Mouse (Mus musculus) liver, adult 2 months (tissue): ENCODE measurements around the gene Il6st. TPM values are rescaled to one million over a fixed set of nuclear protein-coding genes. Genes with fewer than 3 reads are reported as not detected.

Experiments used
- DNase-seq: peaks from one replicate; pipeline ENCODE4 v3.0.0-alpha.2; 2011; ENCODE audit warnings: low read depth, low spot score; ENCODE audit errors: extremely low read depth
- H3K27ac ChIP-seq: fragments of 200-500 bp; replicated peaks from 2 replicates; pipeline ENCODE4 v1.5.1; 2012; ENCODE audit warnings: low read depth, mild to moderate bottlenecking, control low read depth, inconsistent platforms, low read length; ENCODE audit not compliant: insufficient read depth
- H3K27me3 ChIP-seq: fragments of 200-500 bp; 2 replicates; pipeline ENCODE4 v1.6.1; 2012; ENCODE audit warnings: mild to moderate bottlenecking, moderate library complexity, low read length, inconsistent platforms; ENCODE audit not compliant: control insufficient read depth, insufficient read depth
- H3K36me3 ChIP-seq: fragments of 200-500 bp; 2 replicates; pipeline ENCODE4 v1.6.1; 2012; ENCODE audit warnings: low read length, inconsistent platforms; ENCODE audit not compliant: control insufficient read depth, insufficient read depth
- H3K4me1 ChIP-seq: fragments of 200-500 bp; 2 replicates; pipeline ENCODE4 v1.6.1; 2011; ENCODE audit warnings: low read length; ENCODE audit not compliant: control insufficient read depth, insufficient read depth
- H3K4me3 ChIP-seq: fragments of 200-500 bp; 2 replicates; pipeline ENCODE4 v1.5.1; 2011; ENCODE audit warnings: low read depth, mild to moderate bottlenecking, control low read depth, low read length, moderate library complexity; ENCODE audit not compliant: insufficient read depth
- H3K79me2 ChIP-seq: fragments of 200-500 bp; 2 replicates; pipeline ENCODE4 v1.6.1; 2012; ENCODE audit warnings: inconsistent platforms, mild to moderate bottlenecking, low read length, moderate library complexity; ENCODE audit not compliant: control insufficient read depth, insufficient read depth
- H3K9ac ChIP-seq: fragments of 200-500 bp; 2 replicates; pipeline ENCODE4 v1.6.1; 2012; ENCODE audit warnings: low read depth, mild to moderate bottlenecking, control low read depth, inconsistent platforms, low read length
- CTCF ChIP-seq: fragments of 200-500 bp; IDR thresholded peaks from 2 replicates; pipeline ENCODE4 v1.5.1; 2011; ENCODE audit warnings: low read depth, low read length, control low read depth
- POLR2A ChIP-seq: fragments of 200-500 bp; IDR thresholded peaks from 2 replicates; pipeline ENCODE4 v1.6.1; 2011; ENCODE audit warnings: low read length, control low read depth; ENCODE audit not compliant: insufficient read depth; ENCODE audit errors: extremely low read depth
- WGBS: fragments of 180-500 bp; shearing (Covaris S2); methylation state at CpG from one replicate; pipeline ENCODE4 v1.1.7; 2018; 5-methylcytosine and 5-hydroxymethylcytosine counted together
- polyA plus RNA-seq: library from polyadenylated mRNA; depleted of rRNA; stranded (reverse); fragments of >200 nt; gene quantifications from 2 replicates; pipeline ENCODE4 v1.2.3, GENCODE M21; 2012
- total RNA-seq: library from RNA; depleted of rRNA; stranded (reverse); fragments of >200 nt; gene quantifications from 2 replicates; pipeline ENCODE4 v1.2.3, GENCODE M21; 2014

The Il6st gene
- total and polyA plus RNA-seq, 2 experiments: 18.9 to 70.2 TPM

DNA sequence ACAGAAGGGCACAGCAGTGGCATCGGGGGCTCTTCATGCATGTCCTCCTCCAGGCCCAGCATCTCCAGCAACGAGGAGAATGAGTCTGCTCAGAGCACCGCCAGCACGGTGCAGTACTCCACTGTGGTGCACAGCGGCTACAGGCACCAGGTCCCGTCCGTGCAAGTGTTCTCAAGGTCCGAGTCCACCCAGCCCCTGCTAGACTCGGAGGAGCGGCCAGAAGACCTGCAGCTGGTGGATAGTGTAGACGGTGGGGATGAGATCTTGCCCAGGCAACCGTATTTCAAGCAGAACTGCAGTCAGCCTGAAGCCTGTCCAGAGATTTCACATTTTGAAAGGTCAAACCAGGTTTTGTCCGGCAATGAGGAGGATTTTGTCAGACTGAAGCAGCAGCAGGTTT is 40.0 kb downstream of the Il6st start:
- peaks cover 6% of the 10 kb centered on the region; the same call in 1 of the 2 replicates for H3K4me1 ChIP-seq
- no peak overlapping the region for H3K27ac ChIP-seq
- H3K9ac ChIP-seq: no peak overlapping the region
- DNase-seq: no peak
- H3K79me2 ChIP-seq: no peaks in the 10 kb centered on the region
- TF ChIP-seq CTCF: no peak
- TF ChIP-seq POLR2A: no peak
- no peak overlapping the region for H3K4me3 ChIP-seq
- no peaks in the 10 kb centered on the region for H3K27me3 ChIP-seq
- 91% methylated on average over 13 of the region's 13 CpGs for WGBS
- H3K36me3 ChIP-seq: peaks cover 63% of the 10 kb centered on the region

DNA sequence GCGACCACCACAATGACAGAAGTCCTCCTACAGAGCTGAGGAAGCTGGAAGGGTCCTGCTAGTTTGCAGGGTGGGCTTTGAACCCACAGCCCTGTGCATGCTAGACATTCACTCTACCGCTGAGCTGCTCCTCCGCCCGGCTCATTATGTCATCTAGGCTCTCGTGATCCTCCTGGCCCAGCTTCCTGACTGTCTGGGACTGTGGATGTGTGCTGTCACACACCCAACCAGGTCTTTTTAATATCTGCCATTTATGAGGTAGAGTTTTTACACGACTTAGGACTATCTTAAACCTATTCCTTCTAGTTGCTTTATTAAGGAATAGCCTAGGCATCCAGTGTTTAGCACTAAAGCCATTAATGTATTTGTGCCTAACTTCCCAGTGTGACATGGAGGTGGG is 41.6 kb downstream of the Il6st start:
- H3K79me2 ChIP-seq: no peaks in the 10 kb centered on the region
- WGBS: 86% methylated on average over 6 of the region's 6 CpGs
- H3K9ac ChIP-seq: no peak overlapping the region
- DNase-seq: no peak
- no peaks in the 10 kb centered on the region for H3K27me3 ChIP-seq
- H3K27ac ChIP-seq: no peak overlapping the region
- H3K36me3 ChIP-seq: peaks cover 52% of the 10 kb centered on the region
- TF ChIP-seq POLR2A (no peak), CTCF (no peak)
- peaks cover 4% of the 10 kb centered on the region; the same call in 1 of the 2 replicates for H3K4me1 ChIP-seq
- no peak overlapping the region for H3K4me3 ChIP-seq

DNA sequence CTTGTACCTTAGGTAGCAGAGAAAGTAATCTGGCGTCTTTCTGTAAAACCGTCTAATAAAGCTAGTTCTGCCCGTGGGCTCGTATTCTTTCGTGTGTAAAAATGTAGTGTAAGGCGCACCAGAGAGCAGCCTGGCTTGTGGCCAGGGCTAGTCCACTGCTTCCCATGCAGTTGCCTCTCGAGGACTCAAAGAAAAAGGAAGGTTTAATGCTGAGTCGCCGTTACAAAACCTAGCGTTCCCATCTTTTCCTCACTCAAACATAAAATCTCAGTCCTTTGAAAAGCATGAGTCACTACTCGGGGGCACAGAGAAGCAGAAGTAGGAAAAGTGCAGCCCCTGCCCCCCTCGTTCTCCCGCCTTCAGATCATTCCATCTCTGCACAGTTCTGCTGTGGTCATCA is 42.9 kb downstream of the Il6st start:
- H3K27me3 ChIP-seq: no peaks in the 10 kb centered on the region
- no peaks in the 10 kb centered on the region for H3K79me2 ChIP-seq
- no peaks in the 10 kb centered on the region for H3K4me1 ChIP-seq
- no peak overlapping the region for H3K9ac ChIP-seq
- H3K4me3 ChIP-seq: no peak overlapping the region
- H3K27ac ChIP-seq: no peak overlapping the region
- WGBS: 77% methylated on average over 13 of the region's 13 CpGs
- no peak for TF ChIP-seq POLR2A
- peaks cover 41% of the 10 kb centered on the region for H3K36me3 ChIP-seq
- DNase-seq: peak; percentile 29

DNA sequence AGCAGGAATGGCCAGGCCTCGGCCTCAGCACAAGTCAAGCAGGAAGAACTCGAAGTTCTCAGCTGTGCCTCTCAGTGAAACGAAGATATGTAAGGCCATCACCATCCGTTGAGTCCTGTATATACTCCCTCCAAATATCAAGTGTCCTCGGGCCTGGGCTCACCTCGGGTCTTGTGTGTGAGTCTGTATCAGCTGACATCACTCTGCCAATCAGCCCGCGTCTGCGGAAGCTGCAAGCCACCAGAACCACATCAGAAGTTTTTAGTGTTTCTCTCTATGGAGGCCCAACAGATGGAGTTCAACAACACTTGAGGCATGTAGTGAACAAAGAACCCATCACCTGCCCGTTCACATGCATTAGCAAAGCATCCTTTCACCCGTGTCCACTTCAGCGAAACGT is 43.8 kb downstream of the Il6st start:
- no peak for DNase-seq
- H3K36me3 ChIP-seq: peaks cover 36% of the 10 kb centered on the region
- H3K9ac ChIP-seq: no peak overlapping the region
- H3K4me1 ChIP-seq: no peaks in the 10 kb centered on the region
- no peaks in the 10 kb centered on the region for H3K27me3 ChIP-seq
- TF ChIP-seq CTCF (no peak), POLR2A (no peak)
- no peak overlapping the region for H3K27ac ChIP-seq
- no peak overlapping the region for H3K4me3 ChIP-seq
- WGBS: 76% methylated on average over 13 of the region's 13 CpGs
- H3K79me2 ChIP-seq: no peaks in the 10 kb centered on the region

DNA sequence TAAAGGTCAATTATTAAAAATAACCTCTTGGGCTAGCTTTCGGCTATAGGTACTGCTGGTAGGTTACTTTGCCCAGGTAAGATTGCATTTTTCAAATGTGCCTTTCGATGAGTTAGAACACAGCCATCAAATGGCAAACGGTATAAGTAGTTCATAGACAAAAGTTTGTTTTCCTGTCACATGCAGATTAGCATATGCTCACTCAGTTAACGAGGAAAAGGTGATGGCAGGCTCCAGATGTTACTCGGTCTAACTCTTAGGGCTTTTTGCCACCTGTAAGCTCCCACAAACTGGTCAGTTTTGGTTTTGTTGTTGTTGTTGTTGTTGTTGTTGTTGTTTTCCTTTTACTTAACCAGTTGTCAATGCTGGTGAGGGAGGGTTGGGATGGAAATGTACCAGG is 44.6 kb downstream of the Il6st start:
- WGBS: 68% methylated on average over 5 of the region's 5 CpGs
- no peaks in the 10 kb centered on the region for H3K27me3 ChIP-seq

DNA sequence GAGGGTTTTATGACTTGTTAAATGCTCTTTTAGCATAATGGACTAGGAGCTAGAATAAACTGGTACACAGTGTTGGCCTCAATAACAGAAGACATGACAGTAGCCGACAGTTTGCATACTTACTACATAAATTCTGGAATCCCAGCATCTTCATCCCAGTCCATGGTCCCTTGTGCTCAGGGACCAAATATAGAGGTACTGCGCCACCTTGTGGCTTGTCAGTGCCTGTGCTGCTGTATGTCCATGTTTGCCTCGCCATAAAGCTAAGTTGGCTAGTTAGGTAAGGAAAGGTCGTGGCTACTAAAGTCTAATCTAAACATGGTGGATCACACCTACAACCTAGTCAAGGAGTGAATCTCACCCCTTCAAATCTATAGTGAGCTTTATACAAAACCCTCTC is 45.6 kb downstream of the Il6st start:
- TF ChIP-seq POLR2A: no peak
- peak; percentile 82 for TF ChIP-seq CTCF
- 22% methylated on average over 4 of the region's 4 CpGs for WGBS
- H3K9ac ChIP-seq: no peak overlapping the region
- no peak overlapping the region for H3K27ac ChIP-seq
- peak; percentile 63 for DNase-seq
- H3K4me1 ChIP-seq: no peaks in the 10 kb centered on the region
- H3K27me3 ChIP-seq: no peaks in the 10 kb centered on the region
- no peak overlapping the region for H3K4me3 ChIP-seq
- H3K36me3 ChIP-seq: peaks cover 20% of the 10 kb centered on the region
- no peaks in the 10 kb centered on the region for H3K79me2 ChIP-seq

More for the DNA sequence above, 44.6 kb downstream of the Il6st start:
- no peak for TF ChIP-seq CTCF
- no peak for TF ChIP-seq POLR2A
- H3K27ac ChIP-seq: no peak overlapping the region
- no peak for DNase-seq
- no peaks in the 10 kb centered on the region for H3K79me2 ChIP-seq
- no peak overlapping the region for H3K4me3 ChIP-seq
- no peak overlapping the region for H3K9ac ChIP-seq
- no peaks in the 10 kb centered on the region for H3K4me1 ChIP-seq
- H3K36me3 ChIP-seq: peaks cover 30% of the 10 kb centered on the region
